Mouse (Mus musculus) T-cell, adult 2 months (primary cell): Measurements from ENCODE around the gene B3gnt2.
"Not testable (repeated sequence)": the region's sequence is repeated elsewhere in the genome, so short reads cannot be mapped to it uniquely, and the experiment has no call there.

ENCODE experiments used
- DNase-seq: peaks from one replicate; pipeline ENCODE4 v3.0.0; 2022; ENCODE audit warnings: low spot score

The B3gnt2 gene

GRCm38 (mm10) chr11:22774821-22775220, 85.9 kb downstream of the B3gnt2 start:
- no peak for DNase-seq

GRCm38 (mm10) chr11:22766238-22766637, 94.5 kb downstream of the B3gnt2 start:
- DNase-seq, result no peak

- no peak for DNase-seq
Observed at GRCm38 (mm10) chr11:22765425-22765824, 95.3 kb downstream of the B3gnt2 start.

GRCm38 (mm10) chr11:22763556-22764295, 97.0 kb downstream of the B3gnt2 start:
- no peak for DNase-seq

GRCm38 (mm10) chr11:22763055-22763454, 97.7 kb downstream of the B3gnt2 start:
- no peak for DNase-seq

GRCm38 (mm10) chr11:22762236-22762927, 98.4 kb downstream of the B3gnt2 start:
- DNase-seq, result no peak

- no peak for DNase-seq
Observed at GRCm38 (mm10) chr11:22759783-22760182, 101.0 kb downstream of the B3gnt2 start.

GRCm38 (mm10) chr11:22756168-22756980, 104.4 kb downstream of the B3gnt2 start:
- DNase-seq, result no peak

- DNase-seq, result no peak
Observed at GRCm38 (mm10) chr11:22755180-22755579, 105.6 kb downstream of the B3gnt2 start.

GRCm38 (mm10) chr11:22752596-22752995, 108.2 kb downstream of the B3gnt2 start:
- no peak for DNase-seq

- no peak for DNase-seq
Observed at GRCm38 (mm10) chr11:22751592-22751991, 109.2 kb downstream of the B3gnt2 start.

- DNase-seq, result no peak
Observed at GRCm38 (mm10) chr11:22747406-22747805, 113.4 kb downstream of the B3gnt2 start.

GRCm38 (mm10) chr11:22745356-22745755, 115.4 kb downstream of the B3gnt2 start:
- DNase-seq, result no peak

- no peak for DNase-seq
Observed at GRCm38 (mm10) chr11:22743561-22744269, 117.0 kb downstream of the B3gnt2 start.

GRCm38 (mm10) chr11:22741998-22742626, 118.6 kb downstream of the B3gnt2 start:
- DNase-seq, result no peak

GRCm38 (mm10) chr11:22741436-22741835, 119.3 kb downstream of the B3gnt2 start:
- DNase-seq, result no peak

GRCm38 (mm10) chr11:22739497-22740288, 121.1 kb downstream of the B3gnt2 start:
- no peak for DNase-seq

GRCm38 (mm10) chr11:22736521-22737225, 124.1 kb downstream of the B3gnt2 start:
- DNase-seq, result no peak

- not testable (repeated sequence) for DNase-seq
Observed at GRCm38 (mm10) chr11:22735128-22735527, 125.6 kb downstream of the B3gnt2 start.

- no peak for DNase-seq
Observed at GRCm38 (mm10) chr11:22733936-22734335, 126.8 kb downstream of the B3gnt2 start.
